In the genomic region with DNA sequence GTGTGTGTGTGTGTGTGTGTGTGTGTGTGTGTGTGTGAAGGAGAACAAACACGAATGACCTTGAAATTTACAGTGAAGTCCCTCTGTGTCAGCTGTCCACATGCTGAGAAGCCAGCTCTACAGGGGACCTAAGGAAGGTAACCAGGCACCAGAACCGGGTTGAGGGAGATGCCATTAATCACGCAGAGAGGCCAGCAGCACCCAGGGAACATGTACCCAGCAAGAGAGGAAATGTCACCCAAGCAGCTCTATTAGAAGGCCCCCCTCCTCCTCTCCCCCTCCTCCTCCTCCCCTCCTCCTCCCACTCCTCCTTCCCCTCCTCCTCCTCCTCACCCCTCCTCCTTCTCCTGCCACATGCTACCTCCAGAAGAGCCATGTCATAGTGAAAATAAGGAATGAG, we compare ENCODE assay signal across 17 mouse cellular contexts.
"Had no signal": no experiment of that assay in that cellular context is flagged by ENCODE, and none has a peak within 500 bp of the region (broad histone marks: within the 10 kb centered on the region; RNA-seq: fewer than 3 reads in every experiment).

No protein-coding gene starts in this region.

- H3K9me3 ChIP-seq: midbrain, embryonic 10.5 days; midbrain, embryonic 12.5 days; neural tube, embryonic 13.5 days; neural tube, embryonic 15.5 days; stomach, embryonic 15.5 days had no signal

- H3K36me3 ChIP-seq: midbrain, embryonic 10.5 days; midbrain, embryonic 12.5 days; neural tube, embryonic 13.5 days; neural tube, embryonic 15.5 days; stomach, embryonic 15.5 days had no signal

- H3K4me1 ChIP-seq: midbrain, embryonic 10.5 days; midbrain, embryonic 12.5 days; neural tube, embryonic 13.5 days; neural tube, embryonic 15.5 days; stomach, embryonic 15.5 days had no signal

- H3K9ac ChIP-seq: liver, postnatal 0 days; lung, embryonic 14.5 days; midbrain, embryonic 12.5 days; neural tube, embryonic 13.5 days; neural tube, embryonic 15.5 days; stomach, embryonic 15.5 days had no signal

- ATAC-seq: liver, postnatal 0 days; midbrain, embryonic 16.5 days had no signal

- H3K27ac ChIP-seq: midbrain, embryonic 10.5 days; midbrain, embryonic 12.5 days; neural tube, embryonic 13.5 days; neural tube, embryonic 15.5 days; stomach, embryonic 15.5 days; stomach, postnatal 0 days had no signal

- H3K4me2 ChIP-seq: lung, embryonic 14.5 days; midbrain, embryonic 12.5 days; neural tube, embryonic 13.5 days; neural tube, embryonic 15.5 days; stomach, embryonic 15.5 days had no signal

- H3K27me3 ChIP-seq: midbrain, embryonic 12.5 days; neural tube, embryonic 13.5 days; neural tube, embryonic 15.5 days; stomach, embryonic 15.5 days had no signal

- H3K4me3 ChIP-seq: midbrain, embryonic 10.5 days; midbrain, embryonic 12.5 days; myocyte; neural tube, embryonic 13.5 days; neural tube, embryonic 15.5 days; stomach, embryonic 15.5 days had no signal

- DNase-seq: liver, postnatal 0 days; lung, embryonic 14.5 days; lung, postnatal 10 days; lung, postnatal 4 days; midbrain, embryonic 14.5 days; right cerebral cortex, postnatal 14 days; thymus, adult 2 months; thymus, postnatal 25 days; thymus, postnatal 4 days had no signal
